Mouse (Mus musculus): ENCODE data around the gene Camta1. TPM values are rescaled to one million over a fixed set of nuclear protein-coding genes. Genes with fewer than 3 reads are reported as not detected.

Camta1 gene
- polyA plus RNA-seq, 1 experiment: 155 TPM

DNA sequence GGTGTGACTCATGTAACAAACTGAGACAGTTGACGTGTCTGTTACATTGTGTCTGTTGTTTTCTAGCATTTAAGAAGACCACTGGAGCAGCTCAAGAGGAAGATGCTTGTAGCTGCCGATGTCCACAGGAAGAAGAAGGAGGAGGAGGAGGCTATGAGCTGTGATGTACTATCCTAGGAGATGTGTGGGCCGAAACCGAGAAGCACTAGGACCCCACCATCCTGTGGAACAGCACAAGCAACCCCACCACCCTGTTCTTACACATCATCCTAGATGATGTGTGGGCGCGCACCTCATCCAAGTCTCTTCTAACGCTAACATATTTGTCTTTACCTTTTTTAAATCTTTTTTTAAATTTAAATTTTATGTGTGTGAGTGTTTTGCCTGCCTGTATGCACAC is 917.0 kb downstream of the Camta1 start:
- no peak overlapping the region for H3K4me3 ChIP-seq (replicated peaks; ENCODE audit: insufficient read depth, low read depth, low read length)
- no peaks in the 10 kb centered on the region for H3K27me3 ChIP-seq (ENCODE audit: control insufficient read depth, insufficient read depth, low read length)
- no peaks in the 10 kb centered on the region for H3K4me1 ChIP-seq (ENCODE audit: control insufficient read depth, insufficient read depth, low read length)
- 95% methylated on average over 7 of the region's 7 CpGs for WGBS
- no peak for DNase-seq
- H3K27ac ChIP-seq (ENCODE audit: insufficient read depth, low read length): no peak overlapping the region
- TF ChIP-seq POLR2A (IDR thresholded peaks at IDR 0.05; ENCODE audit: borderline replicate concordance, insufficient read depth, low read length) (no peak), CTCF (IDR thresholded peaks at IDR 0.05; ENCODE audit: borderline replicate concordance, insufficient read depth, low read depth, low read length) (no peak)

DNA sequence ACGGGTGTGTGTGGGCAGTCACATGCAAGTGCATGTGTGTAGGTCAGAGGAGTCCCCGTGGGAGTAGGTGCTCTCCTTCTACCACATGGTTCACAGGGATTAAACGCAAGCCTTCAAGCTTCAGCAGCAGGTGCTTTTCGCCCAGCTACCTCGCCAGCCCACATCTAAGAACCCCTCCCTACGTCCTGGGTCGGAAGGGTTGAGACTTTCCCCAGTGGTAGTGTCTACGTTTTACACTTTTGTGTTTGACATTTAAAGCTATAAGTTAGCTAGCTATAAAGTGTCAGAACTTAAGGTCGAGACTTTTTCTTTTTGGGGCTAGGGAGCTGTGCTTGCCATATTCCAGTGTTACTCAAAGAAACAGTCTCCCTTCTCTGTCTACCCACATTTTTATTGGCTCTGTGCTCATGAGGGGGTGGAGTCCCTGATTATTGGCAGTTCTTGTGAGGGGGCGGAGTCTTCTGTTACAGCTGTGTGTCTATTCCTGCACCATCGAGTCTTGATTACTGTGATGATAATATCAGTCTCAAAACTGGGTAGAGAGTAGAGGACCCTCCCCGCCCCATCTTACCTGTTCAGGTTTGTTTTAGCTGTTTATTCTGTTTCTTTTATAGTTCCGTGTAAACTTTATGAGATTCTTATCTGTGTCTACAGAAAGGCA is 921.6 kb downstream of the Camta1 start:
- Histone ChIP-seq H3K27ac (ENCODE audit: insufficient read depth, low read length) (no peak overlapping the region), H3K4me3 (replicated peaks; ENCODE audit: insufficient read depth, low read depth, low read length) (no peak overlapping the region), H3K4me1 (ENCODE audit: control insufficient read depth, insufficient read depth, low read length) (no peaks in the 10 kb centered on the region), H3K27me3 (ENCODE audit: control insufficient read depth, insufficient read depth, low read length) (no peaks in the 10 kb centered on the region)
- no peak for DNase-seq
- TF ChIP-seq CTCF (IDR thresholded peaks at IDR 0.05; ENCODE audit: borderline replicate concordance, insufficient read depth, low read depth, low read length) (no peak), POLR2A (IDR thresholded peaks at IDR 0.05; ENCODE audit: borderline replicate concordance, insufficient read depth, low read length) (no peak)
- 60% methylated on average over 13 of the region's 13 CpGs for WGBS

DNA sequence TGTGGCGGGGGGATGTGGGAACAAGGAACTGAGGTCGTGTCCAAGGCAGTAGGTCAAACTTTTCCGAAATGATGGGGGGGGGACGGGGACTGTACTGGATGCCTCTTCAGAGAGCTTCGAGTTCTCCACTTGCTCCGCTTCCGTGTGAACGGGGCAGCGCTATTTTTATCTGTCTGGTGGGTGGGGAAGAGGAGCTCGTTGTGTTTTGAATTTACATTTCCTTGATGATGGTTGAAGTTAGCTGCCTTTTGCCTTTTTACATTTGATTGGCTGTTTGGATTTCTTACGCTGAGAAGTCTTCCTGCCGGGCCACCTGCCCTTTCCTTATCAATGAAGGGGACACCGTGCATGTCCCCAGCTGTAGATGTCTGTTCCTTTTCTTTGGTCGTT is 923.6 kb downstream of the Camta1 start:
- DNase-seq: no peak
- Histone ChIP-seq H3K4me3 (replicated peaks; ENCODE audit: insufficient read depth, low read depth, low read length) (peak overlapping the region; percentile 23), H3K4me1 (ENCODE audit: control insufficient read depth, insufficient read depth, low read length) (no peaks in the 10 kb centered on the region), H3K27ac (ENCODE audit: insufficient read depth, low read length) (no peak overlapping the region), H3K27me3 (ENCODE audit: control insufficient read depth, insufficient read depth, low read length) (no peaks in the 10 kb centered on the region; the same call in 1 of the 2 replicates)
- no peak for TF ChIP-seq POLR2A (IDR thresholded peaks at IDR 0.05; ENCODE audit: borderline replicate concordance, insufficient read depth, low read length)
- no peak for TF ChIP-seq CTCF (IDR thresholded peaks at IDR 0.05; ENCODE audit: borderline replicate concordance, insufficient read depth, low read depth, low read length)
- WGBS: 58% methylated on average over 14 of the region's 14 CpGs

DNA sequence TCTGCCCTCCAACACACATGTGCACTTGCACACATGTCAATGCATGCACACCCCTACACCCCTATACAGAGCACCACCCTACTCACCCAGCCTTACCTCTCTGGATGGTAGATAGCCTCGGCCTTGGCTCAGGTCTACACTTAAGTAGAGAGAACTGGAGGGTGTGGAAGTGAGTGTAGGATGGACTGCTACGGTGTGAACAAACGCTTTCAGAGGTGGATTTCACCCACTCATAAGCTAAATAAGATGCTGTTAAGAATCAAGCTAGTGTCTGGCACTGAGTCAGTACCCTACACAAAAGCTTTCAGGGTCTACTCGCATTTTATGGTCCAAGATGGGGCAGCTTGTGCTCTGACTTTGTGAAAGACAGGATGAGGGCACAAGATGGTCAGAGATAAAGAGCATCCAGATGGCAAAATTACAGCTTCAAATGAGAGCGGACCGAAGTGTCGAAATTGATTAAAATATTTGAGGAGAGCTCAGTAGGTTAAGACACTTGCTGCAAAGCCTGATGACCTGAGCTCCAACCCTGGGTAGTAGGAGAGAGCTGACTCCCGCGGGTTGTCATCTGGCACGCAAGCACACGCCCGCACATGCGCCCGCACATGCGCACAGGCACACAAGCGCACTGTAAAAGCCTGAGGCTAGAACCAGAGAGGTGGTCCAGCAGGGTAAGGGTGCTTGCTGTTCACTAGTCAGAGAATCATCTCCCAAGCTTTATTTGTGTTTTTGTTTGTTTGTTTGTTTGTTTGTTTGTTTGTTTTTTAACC is 924.2 kb downstream of the Camta1 start:
- Histone ChIP-seq H3K4me1 (ENCODE audit: control insufficient read depth, insufficient read depth, low read length) (no peaks in the 10 kb centered on the region), H3K27ac (ENCODE audit: insufficient read depth, low read length) (no peak overlapping the region), H3K27me3 (ENCODE audit: control insufficient read depth, insufficient read depth, low read length) (no peaks in the 10 kb centered on the region; the same call in 1 of the 2 replicates), H3K4me3 (replicated peaks; ENCODE audit: insufficient read depth, low read depth, low read length) (peak overlapping the region; percentile 23)
- DNase-seq: peak; percentile 66 to 69
- TF ChIP-seq POLR2A (IDR thresholded peaks at IDR 0.05; ENCODE audit: borderline replicate concordance, insufficient read depth, low read length): no peak
- TF ChIP-seq CTCF (IDR thresholded peaks at IDR 0.05; ENCODE audit: borderline replicate concordance, insufficient read depth, low read depth, low read length): no peak
- WGBS: 67% methylated on average over 16 of the region's 16 CpGs

DNA sequence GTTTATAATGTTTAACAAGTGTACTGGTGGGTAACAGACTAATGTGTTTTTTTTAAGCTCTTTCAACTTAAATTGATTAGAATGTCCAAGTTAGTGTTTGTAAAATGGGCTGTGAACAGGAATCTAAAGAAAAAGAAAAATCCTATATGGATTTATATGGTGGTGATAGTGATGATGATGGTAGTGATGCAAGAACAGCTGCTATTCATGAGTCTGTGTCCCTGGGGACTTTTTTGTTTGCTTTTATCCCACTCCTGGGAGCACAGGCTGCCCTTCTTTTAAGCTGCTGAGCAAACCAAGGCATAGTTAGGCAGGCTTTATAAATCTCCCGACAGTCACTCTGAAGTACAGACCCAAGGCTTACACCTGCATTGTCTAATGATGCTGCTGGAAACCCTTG is 928.2 kb downstream of the Camta1 start:
- WGBS: 83% methylated on average over 1 of the region's 1 CpGs
- Histone ChIP-seq H3K27me3 (ENCODE audit: control insufficient read depth, insufficient read depth, low read length) (no peaks in the 10 kb centered on the region; the same call in 1 of the 2 replicates), H3K27ac (ENCODE audit: insufficient read depth, low read length) (no peak overlapping the region), H3K4me1 (ENCODE audit: control insufficient read depth, insufficient read depth, low read length) (no peaks in the 10 kb centered on the region), H3K4me3 (replicated peaks; ENCODE audit: insufficient read depth, low read depth, low read length) (no peak overlapping the region)
- DNase-seq: no peak
- no peak for TF ChIP-seq CTCF (IDR thresholded peaks at IDR 0.05; ENCODE audit: borderline replicate concordance, insufficient read depth, low read depth, low read length)

DNA sequence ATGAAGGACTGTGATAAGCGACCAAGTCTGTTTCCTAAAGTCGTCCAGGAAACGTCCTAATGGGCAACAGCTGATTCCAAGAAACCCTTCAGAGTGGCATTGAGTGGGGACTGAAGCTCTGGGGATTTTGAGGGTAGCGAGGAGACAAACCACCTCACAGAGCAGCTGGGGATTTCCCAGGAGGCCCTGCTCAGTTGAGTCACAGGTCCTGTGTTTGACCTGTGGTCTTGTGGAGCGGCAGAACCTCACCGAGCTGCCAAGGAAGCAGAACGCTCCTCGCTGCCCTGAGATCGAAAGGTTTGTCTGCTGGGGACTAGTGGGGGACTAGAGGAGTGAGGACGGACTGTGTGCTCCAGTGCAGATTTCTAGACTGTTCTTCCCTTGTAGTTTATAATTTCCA is 933.9 kb downstream of the Camta1 start:
- no peaks in the 10 kb centered on the region for H3K4me1 ChIP-seq (ENCODE audit: control insufficient read depth, insufficient read depth, low read length)
- H3K4me3 ChIP-seq (replicated peaks; ENCODE audit: insufficient read depth, low read depth, low read length): no peak overlapping the region
- no peak for TF ChIP-seq CTCF (IDR thresholded peaks at IDR 0.05; ENCODE audit: borderline replicate concordance, insufficient read depth, low read depth, low read length)
- TF ChIP-seq POLR2A (IDR thresholded peaks at IDR 0.05; ENCODE audit: borderline replicate concordance, insufficient read depth, low read length): no peak
- no peaks in the 10 kb centered on the region for H3K27me3 ChIP-seq (ENCODE audit: control insufficient read depth, insufficient read depth, low read length)
- 56% methylated on average over 10 of the region's 10 CpGs for WGBS
- DNase-seq: no peak
- H3K27ac ChIP-seq (ENCODE audit: insufficient read depth, low read length): no peak overlapping the region

DNA sequence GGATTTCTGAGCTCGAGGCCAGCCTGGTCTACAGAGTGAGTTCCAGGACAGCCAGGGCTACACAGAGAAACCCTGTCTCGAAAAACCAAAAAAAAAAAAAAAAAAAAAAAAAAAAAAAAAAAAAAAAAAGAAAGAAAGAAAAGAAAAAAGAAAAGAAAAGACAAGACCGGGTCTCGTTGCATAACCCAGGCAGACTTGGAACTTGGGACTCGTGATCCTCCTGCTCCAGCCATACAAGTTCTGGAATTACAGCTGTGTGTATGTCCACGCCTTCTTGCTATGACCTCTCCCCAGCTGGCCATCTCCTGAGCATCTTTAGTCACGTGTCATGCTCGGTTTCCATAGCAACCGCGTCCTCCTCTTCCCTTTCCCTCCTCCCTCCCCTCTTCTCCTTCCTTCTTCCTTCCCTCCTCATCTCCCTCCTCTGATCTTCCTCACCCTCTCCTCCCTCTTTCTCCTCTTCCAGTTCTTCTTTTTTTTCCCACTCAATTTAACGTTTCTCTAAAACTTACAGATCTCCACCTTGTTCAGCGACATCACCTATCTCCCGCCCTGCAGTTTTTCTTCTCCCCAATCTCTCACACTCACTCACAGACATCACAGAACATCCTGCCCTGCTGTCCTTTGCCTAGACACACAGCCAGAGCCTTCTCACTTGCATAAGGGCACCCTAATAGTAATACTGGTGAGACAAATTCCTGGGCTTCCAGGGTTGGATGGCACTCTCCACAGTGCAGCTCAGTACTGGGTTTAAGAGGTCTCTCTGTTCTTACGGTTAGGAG is 934.6 kb downstream of the Camta1 start:
- Histone ChIP-seq H3K4me1 (ENCODE audit: control insufficient read depth, insufficient read depth, low read length) (no peaks in the 10 kb centered on the region), H3K4me3 (replicated peaks; ENCODE audit: insufficient read depth, low read depth, low read length) (no peak overlapping the region), H3K27ac (ENCODE audit: insufficient read depth, low read length) (no peak overlapping the region), H3K27me3 (ENCODE audit: control insufficient read depth, insufficient read depth, low read length) (no peaks in the 10 kb centered on the region)
- TF ChIP-seq CTCF (IDR thresholded peaks at IDR 0.05; ENCODE audit: borderline replicate concordance, insufficient read depth, low read depth, low read length): no peak
- TF ChIP-seq POLR2A (IDR thresholded peaks at IDR 0.05; ENCODE audit: borderline replicate concordance, insufficient read depth, low read length): no peak
- no peak for DNase-seq
- 49% methylated on average over 14 of the region's 14 CpGs for WGBS
